Mouse (Mus musculus) bone marrow macrophage, adult 2 months (primary cell): Measurements from ENCODE around the gene Htra2.

ENCODE experiments used
- CTCF ChIP-seq: IDR thresholded peaks from 2 replicates; pipeline ENCODE4 v1.5.1; 2012; ENCODE audit warnings: low read depth, mild to moderate bottlenecking, low read length, moderate library complexity
- POLR2A ChIP-seq: IDR thresholded peaks from 2 replicates; pipeline ENCODE4 v1.6.1; 2012; ENCODE audit warnings: mild to moderate bottlenecking, low read depth, low read length, borderline replicate concordance

GRCm38 (mm10) chr6:83010010-83010409, 45.1 kb downstream of the Htra2 start:
- TF ChIP-seq POLR2A (no peak), CTCF (no peak)
